Mouse (Mus musculus): ENCODE results near the gene Ly6g6c.
A peak's percentile ranks its signal among the peaks of the same experiment; 100 is the strongest.

GRCm38 (mm10) chr17:35050126-35050750 lies 14.9 kb upstream of the Ly6g6c start:
- peak; percentile 93 for TF ChIP-seq POLR2A (IDR thresholded peaks at IDR 0.05; ENCODE audit: borderline replicate concordance, control insufficient read depth, low read depth, low read length)
- TF ChIP-seq CTCF (IDR thresholded peaks at IDR 0.05; ENCODE audit: control insufficient read depth, insufficient read depth, low read length), result no peak
